Mouse (Mus musculus): Measurements from ENCODE around the gene Wdfy3.

DNA sequence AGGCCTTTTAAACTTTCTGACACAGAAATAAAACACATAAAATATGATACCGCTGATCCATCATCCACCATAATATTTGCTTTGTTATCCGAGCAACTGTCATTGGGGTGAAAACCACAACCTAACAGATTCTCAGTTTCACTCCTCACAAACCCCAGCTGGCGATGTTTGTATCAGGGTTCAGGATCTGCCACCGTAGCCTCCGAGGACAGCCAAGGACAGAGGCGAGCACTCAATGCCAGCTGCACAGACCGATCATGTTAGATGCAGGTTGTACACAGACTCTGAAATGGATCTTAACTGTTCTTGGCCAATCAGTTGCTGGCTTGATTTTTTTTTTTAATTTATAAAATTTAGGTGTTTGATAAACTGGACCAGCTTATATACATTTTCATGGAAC lies 135.1 kb downstream of the Wdfy3 start:
- TF ChIP-seq HCFC1 (IDR thresholded peaks at IDR 0.05; ENCODE audit: borderline replicate concordance, insufficient read depth, low read length) (no peak), ZNF384 (IDR thresholded peaks at IDR 0.05; ENCODE audit: low read depth, low read length) (no peak), ZC3H11A (IDR thresholded peaks at IDR 0.05; ENCODE audit: borderline replicate concordance, low read depth, low read length) (no peak), CHD2 (IDR thresholded peaks at IDR 0.05; ENCODE audit: low read depth, low read length) (no peak)
